Mouse (Mus musculus) forebrain, embryonic 16.5 days (tissue): Measurements from ENCODE around the gene Tmem252. TPM values are rescaled to one million over a fixed set of nuclear protein-coding genes. Genes with fewer than 3 reads are reported as not detected.

Experiments used
- ATAC-seq: fragments of 200-750 bp; cut with Nextera tagmentation; 2 replicates; pipeline ENCODE4 v1.8.0; 2017; ENCODE audit warnings: mild to moderate bottlenecking, moderate library complexity
- H3K27ac ChIP-seq: fragments of 300-500 bp; sonication (generic); 2 replicates; pipeline ENCODE4 v1.5.1; 2014; ENCODE audit warnings: low read length, control low read depth
- H3K27me3 ChIP-seq: fragments of 300-500 bp; sonication (generic); replicated peaks from 2 replicates; pipeline ENCODE4 v1.6.1; 2014; ENCODE audit warnings: low read length; ENCODE audit not compliant: control insufficient read depth, insufficient read depth
- H3K36me3 ChIP-seq: fragments of 300-500 bp; sonication (generic); 2 replicates; pipeline ENCODE4 v1.6.1; 2014; ENCODE audit not compliant: control insufficient read depth, insufficient read depth
- H3K4me1 ChIP-seq: fragments of 300-500 bp; sonication (generic); replicated peaks from 2 replicates; pipeline ENCODE4 v1.6.1; 2014; ENCODE audit warnings: low read length; ENCODE audit not compliant: control insufficient read depth, insufficient read depth
- H3K4me2 ChIP-seq: fragments of 300-500 bp; sonication (generic); 2 replicates; pipeline ENCODE4 v1.6.1; 2014; ENCODE audit warnings: mild to moderate bottlenecking, low read length, control low read depth
- H3K4me3 ChIP-seq: fragments of 300-500 bp; sonication (generic); replicated peaks from 2 replicates; pipeline ENCODE4 v1.5.1; 2014; ENCODE audit warnings: mild to moderate bottlenecking, low read length, control low read depth
- H3K9ac ChIP-seq: fragments of 300-500 bp; sonication (generic); replicated peaks from 2 replicates; pipeline ENCODE4 v1.6.1; 2014; ENCODE audit warnings: low read depth, low read length, control low read depth
- H3K9me3 ChIP-seq: fragments of 300-500 bp; sonication (generic); 2 replicates; pipeline ENCODE4 v1.6.1; 2016; ENCODE audit warnings: low read length; ENCODE audit not compliant: control insufficient read depth
- WGBS: fragments of 180-500 bp; shearing (Covaris S2); extraction: QIAGEN DNeasy Blood & Tissue Kit; methylation state at CpG from one replicate; pipeline ENCODE4 v1.1.7; 2014; 5-methylcytosine and 5-hydroxymethylcytosine counted together
- polyA plus RNA-seq: library from polyadenylated mRNA; unstranded; fragments of >200 nt; fragmentation: Nextera tagmentation; extraction: Ambion mirVana; gene quantifications from 2 replicates; pipeline ENCODE4 v1.2.1, GENCODE M21; 2015

Tmem252 gene
- polyA plus RNA-seq, 1 experiment from 2014 or later: 1.3 TPM

DNA sequence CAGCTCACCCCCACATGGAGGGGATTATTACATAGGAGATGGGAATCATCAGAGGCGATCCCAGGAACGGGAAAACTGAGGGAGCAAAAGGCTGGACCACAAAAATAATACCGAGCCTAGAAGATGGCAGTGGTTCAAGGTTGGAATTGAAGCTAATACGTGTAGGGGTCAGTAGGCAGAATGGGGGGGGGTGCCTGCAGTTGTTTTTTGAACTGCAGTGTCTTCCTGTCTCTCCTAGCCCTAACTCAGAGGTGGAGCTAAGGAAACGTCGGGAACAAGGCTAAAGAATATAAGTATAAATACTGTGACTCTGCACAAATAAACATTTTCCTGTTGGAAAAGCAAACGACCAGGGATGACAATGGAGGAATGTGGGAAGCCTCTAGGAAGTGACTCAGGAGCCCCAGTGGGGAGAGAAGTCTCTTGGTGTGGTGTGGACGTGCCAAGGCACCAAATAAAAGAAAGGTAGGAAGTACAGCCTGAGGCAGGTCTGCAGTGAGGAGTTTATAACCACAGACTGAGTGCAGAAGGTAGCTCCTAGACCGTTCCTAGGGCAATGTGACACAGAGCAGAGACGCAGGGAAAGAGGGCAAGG, 1.3 kb upstream of the Tmem252 start:
- ATAC-seq: no peak
- H3K9ac ChIP-seq: no peak overlapping the region

DNA sequence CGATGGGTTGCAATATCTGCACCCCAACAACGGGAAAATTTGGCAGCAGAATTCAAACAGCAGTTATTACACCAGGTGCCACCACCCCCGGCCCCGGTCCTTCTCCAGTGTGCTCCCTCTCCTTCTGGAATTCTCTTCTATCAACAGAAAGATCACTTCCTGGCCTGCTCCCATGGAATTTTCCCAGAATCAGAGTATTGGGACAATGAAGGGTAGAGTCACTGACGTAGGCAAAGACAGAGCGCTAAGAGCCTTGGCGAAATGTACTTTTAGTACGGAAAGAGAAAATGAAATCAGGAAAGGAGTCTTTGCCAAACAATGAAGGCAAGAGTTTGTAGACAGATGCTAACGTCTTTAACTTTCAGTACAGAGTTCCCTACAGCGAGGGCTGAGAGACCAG, 477 bp upstream of the Tmem252 start:
- Histone ChIP-seq H3K9ac (no peak overlapping the region), H3K27me3 (no peaks in the 10 kb centered on the region), H3K9me3 (no peaks in the 10 kb centered on the region), H3K27ac (no peak overlapping the region), H3K4me1 (no peaks in the 10 kb centered on the region), H3K36me3 (no peaks in the 10 kb centered on the region), H3K4me2 (no peak overlapping the region), H3K4me3 (no peak overlapping the region)
- WGBS: 88% methylated on average over 10 of the region's 10 CpGs
- no peak for ATAC-seq

More for the DNA sequence above, 1.3 kb upstream of the Tmem252 start:
- Histone ChIP-seq H3K27me3 (no peaks in the 10 kb centered on the region), H3K36me3 (no peaks in the 10 kb centered on the region), H3K4me3 (no peak overlapping the region), H3K27ac (no peak overlapping the region), H3K9me3 (no peaks in the 10 kb centered on the region), H3K4me1 (no peaks in the 10 kb centered on the region), H3K4me2 (no peak overlapping the region)
- 79% methylated on average over 10 of the region's 10 CpGs for WGBS

DNA sequence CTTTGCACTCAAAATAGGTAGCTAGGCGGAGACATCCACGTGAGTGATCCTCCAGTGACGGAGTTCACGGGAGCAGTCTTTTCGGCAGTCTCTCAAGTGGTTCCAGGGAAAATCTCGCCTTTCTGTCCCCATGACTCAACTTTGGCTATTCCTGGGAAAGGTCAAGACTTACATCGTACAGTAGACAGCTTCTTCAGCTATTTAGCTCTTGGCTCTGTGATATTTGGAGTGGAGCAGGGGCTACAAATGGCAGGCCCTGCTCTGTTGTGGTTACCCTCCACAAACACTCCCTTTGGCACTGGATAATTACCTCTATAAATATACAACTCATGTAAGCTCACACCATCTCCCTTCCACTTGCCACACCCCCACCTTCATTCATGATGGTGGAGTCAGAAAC, 2.6 kb downstream of the Tmem252 start:
- Histone ChIP-seq H3K4me2 (no peak overlapping the region), H3K9me3 (no peaks in the 10 kb centered on the region), H3K36me3 (no peaks in the 10 kb centered on the region), H3K9ac (no peak overlapping the region), H3K4me1 (no peaks in the 10 kb centered on the region), H3K4me3 (no peak overlapping the region), H3K27ac (no peak overlapping the region), H3K27me3 (no peaks in the 10 kb centered on the region)
- ATAC-seq: no peak
- 90% methylated on average over 7 of the region's 7 CpGs for WGBS

DNA sequence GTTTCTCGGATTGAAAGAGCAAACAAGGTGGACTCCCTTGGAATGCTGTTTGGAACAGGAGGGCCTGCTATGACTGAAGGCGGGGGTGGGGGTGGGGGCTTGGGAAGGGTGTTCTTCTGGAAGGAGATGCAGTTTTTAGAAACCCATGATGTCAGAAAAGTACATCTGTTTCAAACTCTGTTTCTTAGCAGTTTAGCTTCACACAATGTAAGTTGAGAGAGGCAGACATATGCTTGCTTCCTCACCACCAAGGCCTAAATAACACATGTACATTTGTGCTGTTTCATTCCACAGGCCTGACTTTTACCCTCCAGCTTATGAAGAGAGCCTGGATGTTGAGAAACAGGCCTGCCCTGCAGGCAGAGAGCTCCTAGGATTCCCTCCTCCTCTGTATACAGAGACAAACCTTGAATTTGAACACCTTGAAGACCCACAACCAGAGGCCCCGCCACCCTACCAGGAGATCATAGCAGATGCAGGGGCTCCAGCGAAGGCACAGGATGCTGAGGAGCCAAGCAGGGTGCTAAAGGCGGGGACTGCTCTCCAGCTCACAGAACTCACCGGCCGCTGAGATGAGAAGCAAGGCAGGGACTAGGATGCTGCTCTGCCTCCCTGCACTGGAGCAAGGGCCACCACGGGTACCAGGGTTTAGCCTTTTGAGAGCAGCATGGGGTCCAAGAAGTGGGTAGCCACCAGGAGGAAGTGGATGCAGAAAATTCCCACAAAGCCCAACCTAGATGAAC, 3.6 kb downstream of the Tmem252 start:
- Histone ChIP-seq H3K4me1 (no peaks in the 10 kb centered on the region), H3K9me3 (no peaks in the 10 kb centered on the region), H3K36me3 (no peaks in the 10 kb centered on the region), H3K27me3 (no peaks in the 10 kb centered on the region), H3K4me2 (no peak overlapping the region), H3K27ac (no peak overlapping the region), H3K9ac (no peak overlapping the region), H3K4me3 (no peak overlapping the region)
- WGBS: 71% methylated on average over 8 of the region's 8 CpGs
- 0 out of 2 replicates have a peak, but pooled peaks have one; percentile 45 for ATAC-seq

DNA sequence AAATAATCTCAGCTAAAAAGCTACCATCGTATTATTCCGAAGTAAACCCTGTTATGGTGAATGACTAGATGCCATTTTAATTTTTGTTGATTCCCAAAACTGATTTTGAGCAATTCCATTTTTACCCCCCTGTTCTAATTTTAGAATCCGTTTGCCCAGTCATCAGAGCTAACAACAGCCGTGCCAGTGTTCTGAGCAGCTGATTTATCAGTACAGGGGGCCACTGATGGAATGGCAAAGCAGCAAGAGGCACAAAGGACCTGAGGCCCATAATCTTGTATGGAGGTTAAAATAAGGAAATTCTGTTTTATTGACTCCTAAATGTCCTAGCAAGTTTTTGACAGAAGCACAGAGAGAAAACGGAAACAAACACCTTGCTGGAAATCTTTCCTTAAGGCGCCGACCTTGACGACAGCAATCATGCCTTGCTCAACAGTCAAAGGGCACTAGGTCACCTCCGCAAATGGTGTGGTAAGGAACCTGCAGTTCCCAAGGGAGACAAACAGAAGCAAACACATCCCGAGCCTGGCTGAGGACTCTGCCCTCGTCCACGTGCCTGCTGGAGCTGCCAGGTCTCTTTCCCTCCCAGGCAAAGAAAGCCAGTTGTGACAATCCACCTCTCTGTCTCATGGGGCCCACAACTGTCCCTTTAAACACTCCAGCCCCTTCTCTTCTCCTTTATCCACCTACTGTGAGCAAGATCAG, 9.4 kb downstream of the Tmem252 start:
- H3K9me3 ChIP-seq: no peaks in the 10 kb centered on the region
- WGBS: 81% methylated on average over 12 of the region's 12 CpGs
- no peak for ATAC-seq

DNA sequence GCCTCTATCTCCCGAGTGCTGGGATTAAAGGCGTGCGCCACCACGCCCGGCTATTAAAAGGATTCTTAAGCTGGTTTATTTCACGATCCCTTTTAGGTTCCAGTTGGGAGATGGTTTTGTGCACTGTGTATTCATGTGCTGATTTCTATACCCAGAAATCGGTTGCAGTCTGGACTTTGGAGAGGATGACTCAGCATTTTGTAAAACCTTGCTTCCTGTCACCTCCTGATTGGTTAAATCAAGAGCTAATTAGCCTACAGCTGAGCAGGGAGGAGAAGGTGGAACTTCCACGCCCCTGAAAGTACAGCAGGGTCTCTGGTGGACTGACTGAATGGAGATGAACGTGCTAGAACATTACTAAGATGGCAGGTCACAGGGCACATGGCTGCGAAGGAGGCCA, 12.6 kb downstream of the Tmem252 start:
- H3K9ac ChIP-seq: no peak overlapping the region
- H3K27me3 ChIP-seq: no peaks in the 10 kb centered on the region
- no peak overlapping the region for H3K4me2 ChIP-seq
- no peak overlapping the region for H3K4me3 ChIP-seq
- 77% methylated on average over 10 of the region's 10 CpGs for WGBS
- H3K9me3 ChIP-seq: no peaks in the 10 kb centered on the region
- no peaks in the 10 kb centered on the region for H3K4me1 ChIP-seq
- H3K27ac ChIP-seq: no peak overlapping the region
- ATAC-seq: no peak
- no peaks in the 10 kb centered on the region for H3K36me3 ChIP-seq

More for the DNA sequence above, 9.4 kb downstream of the Tmem252 start:
- Histone ChIP-seq H3K4me1 (no peaks in the 10 kb centered on the region), H3K27me3 (no peaks in the 10 kb centered on the region), H3K4me2 (no peak overlapping the region), H3K36me3 (no peaks in the 10 kb centered on the region), H3K4me3 (no peak overlapping the region), H3K9ac (no peak overlapping the region), H3K27ac (no peak overlapping the region)

DNA sequence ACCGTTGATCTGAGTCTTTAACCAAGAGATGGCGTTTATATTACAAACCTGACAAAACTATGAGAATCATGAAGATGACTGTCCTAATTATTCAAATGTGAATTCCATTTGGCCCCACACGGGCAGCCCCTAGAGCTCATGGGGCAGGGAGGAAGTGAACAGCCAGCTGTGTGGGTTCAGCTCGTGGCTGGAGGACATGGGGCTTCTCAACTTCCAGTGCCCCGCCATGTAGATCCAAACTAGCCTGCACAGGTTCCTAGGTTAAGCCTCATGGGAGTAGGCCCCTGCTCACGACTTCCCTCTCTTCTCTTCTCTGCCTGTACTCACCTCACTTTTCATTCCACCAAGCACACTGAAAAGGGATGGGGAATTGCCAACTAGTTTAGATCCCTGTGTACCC, 14.5 kb downstream of the Tmem252 start:
- H3K36me3 ChIP-seq: no peaks in the 10 kb centered on the region
- H3K9me3 ChIP-seq: no peaks in the 10 kb centered on the region
- no peak overlapping the region for H3K4me2 ChIP-seq
- 83% methylated on average over 6 of the region's 6 CpGs for WGBS
- no peak overlapping the region for H3K4me3 ChIP-seq
- no peaks in the 10 kb centered on the region for H3K27me3 ChIP-seq
- no peak overlapping the region for H3K27ac ChIP-seq
- no peak for ATAC-seq
- H3K4me1 ChIP-seq: no peaks in the 10 kb centered on the region
- no peak overlapping the region for H3K9ac ChIP-seq

DNA sequence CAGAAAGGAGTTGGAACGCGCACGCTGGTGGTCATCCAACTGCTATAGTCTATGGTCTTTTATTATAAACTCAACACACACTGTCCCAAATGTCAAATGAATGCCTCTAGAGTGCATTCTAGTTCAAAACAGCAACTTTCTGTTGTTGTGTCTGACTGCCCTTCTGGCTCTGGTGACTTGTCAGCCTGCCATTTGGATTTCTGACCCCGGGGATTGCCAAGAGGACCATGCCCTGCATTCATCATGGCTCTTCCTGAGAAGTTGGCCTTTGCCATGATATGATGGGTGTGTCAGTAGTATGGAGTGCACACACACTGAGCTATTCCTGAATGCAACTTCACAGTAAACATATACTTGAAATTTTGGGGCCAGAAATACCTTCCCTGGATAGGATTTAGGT, 15.7 kb downstream of the Tmem252 start:
- no peak overlapping the region for H3K4me2 ChIP-seq
- H3K27me3 ChIP-seq: no peaks in the 10 kb centered on the region
- no peaks in the 10 kb centered on the region for H3K36me3 ChIP-seq
- 92% methylated on average over 4 of the region's 4 CpGs for WGBS
- no peak overlapping the region for H3K9ac ChIP-seq
- no peaks in the 10 kb centered on the region for H3K4me1 ChIP-seq
- no peak overlapping the region for H3K4me3 ChIP-seq
- H3K9me3 ChIP-seq: no peaks in the 10 kb centered on the region
- no peak for ATAC-seq
- H3K27ac ChIP-seq: no peak overlapping the region

DNA sequence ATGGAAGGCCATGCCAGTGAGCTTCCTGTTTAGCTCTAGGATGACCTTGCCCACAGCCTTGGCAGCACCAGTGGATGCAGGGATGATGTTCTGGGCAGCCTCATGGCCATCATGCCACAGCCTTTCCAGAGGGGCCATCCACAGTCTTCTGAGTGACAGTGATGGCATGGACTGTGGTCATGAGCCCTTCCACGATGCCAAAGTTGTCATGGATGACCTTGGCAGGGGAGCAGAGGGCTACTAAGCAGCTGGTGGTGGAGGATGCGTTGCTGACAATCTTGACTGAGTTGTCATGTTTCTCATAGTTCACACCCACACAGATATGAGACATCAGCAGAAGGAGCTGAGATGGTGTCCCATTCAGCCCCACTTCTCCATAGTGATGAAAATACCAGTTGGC, 18.9 kb downstream of the Tmem252 start:
- Histone ChIP-seq H3K4me3 (no peak overlapping the region), H3K4me1 (no peaks in the 10 kb centered on the region), H3K36me3 (no peaks in the 10 kb centered on the region), H3K4me2 (no peak overlapping the region), H3K27ac (no peak overlapping the region), H3K9me3 (no peaks in the 10 kb centered on the region), H3K9ac (no peak overlapping the region), H3K27me3 (no peaks in the 10 kb centered on the region)
- no peak for ATAC-seq
- WGBS: 82% methylated on average over 2 of the region's 2 CpGs
